Mouse (Mus musculus) layer of hippocampus, postnatal 10 days (tissue): ENCODE results near the gene Lmod2. TPM values are rescaled to one million over a fixed set of nuclear protein-coding genes. Genes with fewer than 3 reads are reported as not detected.

Source experiments
- DNase-seq, 2 experiments: peaks; one replicate each; pipeline ENCODE4 v3.0.0; 2021; ENCODE audit warnings: low spot score in 2 of 2
- total RNA-seq, 2 experiments: library from RNA; stranded (reverse); gene quantifications; 2 replicates each; pipeline ENCODE4 v1.2.3; 2021

Lmod2 gene
- total RNA-seq, 2 experiments from 2014 or later = not detected

DNA sequence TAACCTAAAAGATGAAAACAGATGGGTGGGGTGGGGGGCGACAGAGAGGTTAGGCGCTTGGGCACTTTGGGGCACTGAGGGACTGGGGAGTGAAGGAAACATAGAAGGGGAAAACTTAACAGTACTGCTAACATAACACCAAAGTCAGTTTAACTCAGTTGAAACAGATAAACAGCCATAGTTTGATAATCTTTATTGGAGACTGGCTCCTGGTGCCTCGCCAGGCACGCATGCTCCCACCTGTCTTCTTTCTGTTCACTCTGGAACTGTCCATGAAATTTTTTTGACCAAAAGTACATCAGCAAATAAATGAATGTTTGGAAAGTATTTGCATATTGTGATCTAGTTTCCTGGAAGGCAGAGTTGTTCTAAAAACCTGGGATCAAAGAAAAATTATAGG is 43.7 kb downstream of the Lmod2 start:
- DNase-seq = no peak

DNA sequence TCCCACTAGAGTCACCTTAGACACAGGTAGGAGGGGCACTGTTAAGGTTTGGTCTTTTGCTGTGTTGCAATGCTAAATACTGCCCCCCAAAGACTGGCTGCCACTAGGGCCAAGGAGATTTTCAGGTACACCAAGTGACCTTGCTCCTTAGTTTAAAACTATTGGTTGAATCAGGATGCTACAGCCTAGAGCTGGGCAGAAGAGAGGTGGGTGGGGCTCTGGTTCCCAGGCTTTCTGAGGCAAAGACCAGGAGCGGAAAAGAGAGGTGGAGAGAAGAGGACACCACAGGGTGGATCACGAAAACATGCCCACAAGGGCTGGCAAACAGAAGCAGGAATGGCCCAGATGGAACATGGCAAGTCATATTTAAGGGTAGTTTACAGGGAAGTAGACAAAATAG is 44.6 kb downstream of the Lmod2 start:
- no peak for DNase-seq

DNA sequence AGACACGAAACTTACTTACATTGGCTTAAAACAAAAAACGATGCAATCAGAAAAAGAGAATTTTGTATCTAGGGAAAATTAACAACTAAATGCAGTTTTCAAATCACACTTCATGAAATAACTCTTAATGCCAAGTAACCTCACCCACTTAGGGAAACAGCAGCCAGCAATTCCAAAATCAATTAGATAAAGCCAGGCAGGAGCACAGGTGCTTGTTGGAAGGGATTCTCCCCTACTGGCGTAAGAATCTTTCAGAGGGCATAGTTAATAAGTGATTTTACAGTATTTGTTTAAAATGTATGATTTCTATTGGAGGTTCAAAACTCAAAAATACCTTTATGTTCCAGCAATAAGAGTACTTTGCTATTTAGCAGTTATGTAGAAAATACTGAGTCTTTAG is 45.4 kb downstream of the Lmod2 start:
- no peak for DNase-seq

DNA sequence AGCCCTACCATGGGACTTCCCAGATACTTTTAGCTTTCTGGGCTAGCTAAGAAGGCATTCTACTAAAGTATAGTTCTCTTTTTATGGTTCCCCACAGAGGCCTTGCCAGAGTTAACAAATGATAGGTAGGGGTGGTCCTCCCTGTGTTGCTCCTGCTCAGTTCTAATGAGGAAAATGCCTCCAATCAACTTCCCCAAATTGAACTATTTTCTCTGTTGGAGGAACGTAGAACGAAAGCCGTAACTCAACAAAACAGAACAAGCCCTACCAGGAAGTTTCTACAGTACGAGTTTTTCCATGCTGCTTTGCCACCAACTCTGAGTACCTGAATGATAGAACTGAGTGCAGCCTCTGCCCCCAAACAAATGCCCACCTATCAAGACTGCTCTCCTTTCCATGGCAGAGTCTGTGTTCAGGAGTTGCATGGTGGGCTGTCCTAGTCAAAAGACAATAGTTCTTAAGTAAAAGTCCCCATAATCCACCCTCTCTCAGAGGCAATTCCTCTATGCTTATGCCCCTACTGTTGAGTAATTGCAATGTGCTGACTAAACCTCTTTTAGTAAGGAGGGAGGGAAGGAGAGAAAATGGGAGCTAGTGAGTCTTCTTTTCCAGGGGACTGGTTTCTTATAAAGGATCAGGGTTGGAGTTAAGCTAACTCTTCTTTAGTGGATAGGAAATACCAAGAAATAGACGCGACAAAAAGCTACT is 47.9 kb downstream of the Lmod2 start:
- no peak for DNase-seq

- DNase-seq = no peak
Measured at GRCm38 (mm10) chr6:24647103-24647691, 49.6 kb downstream of the Lmod2 start.

GRCm38 (mm10) chr6:24648403-24648802 is 50.8 kb downstream of the Lmod2 start:
- DNase-seq = no peak

DNA sequence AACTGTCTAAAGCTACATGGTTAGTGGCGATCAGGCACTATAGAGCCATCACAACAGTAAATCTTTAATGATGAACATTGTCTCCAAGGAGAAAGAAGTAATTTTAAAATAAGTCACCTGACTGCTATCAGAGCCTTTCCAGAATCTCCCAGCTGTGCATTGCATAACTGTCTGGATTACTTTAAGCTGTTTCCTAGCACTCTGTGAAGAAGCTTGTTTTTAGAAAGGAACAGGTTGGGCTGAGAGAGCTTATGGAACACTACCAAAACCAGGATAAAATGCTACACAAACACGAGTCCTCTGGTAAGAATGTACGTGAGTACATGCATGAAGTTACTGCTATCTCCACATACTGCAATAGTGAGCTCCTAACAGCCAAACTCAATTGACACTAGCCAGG is 53.2 kb downstream of the Lmod2 start:
- DNase-seq = no peak

GRCm38 (mm10) chr6:24651538-24651937 is 54.0 kb downstream of the Lmod2 start:
- no peak for DNase-seq

Other genes starting within 250 kb of the Lmod2 start
- 1 to 10 TPM; 1.1 to 1.3 TPM for gene Iqub, start 82.7 kb upstream of the Lmod2 start, total RNA-seq
- gene Ndufa5, start 69.7 kb upstream of the Lmod2 start, total RNA-seq = 100 to 1,000 TPM; 311 to 320 TPM
- gene Asb15, start 69.6 kb upstream of the Lmod2 start, total RNA-seq = not detected
- gene Wasl, start 67.2 kb downstream of the Lmod2 start, total RNA-seq = 10 to 100 TPM; 69.3 to 81.8 TPM
- not detected for gene Hyal6, start 135.5 kb downstream of the Lmod2 start, total RNA-seq
- gene Hyal4, start 150.6 kb downstream of the Lmod2 start, total RNA-seq = not detected
- not detected for gene Spam1, start 193.4 kb downstream of the Lmod2 start, total RNA-seq